ENCODE assay signal across 15 mouse cellular contexts in the genomic region with DNA sequence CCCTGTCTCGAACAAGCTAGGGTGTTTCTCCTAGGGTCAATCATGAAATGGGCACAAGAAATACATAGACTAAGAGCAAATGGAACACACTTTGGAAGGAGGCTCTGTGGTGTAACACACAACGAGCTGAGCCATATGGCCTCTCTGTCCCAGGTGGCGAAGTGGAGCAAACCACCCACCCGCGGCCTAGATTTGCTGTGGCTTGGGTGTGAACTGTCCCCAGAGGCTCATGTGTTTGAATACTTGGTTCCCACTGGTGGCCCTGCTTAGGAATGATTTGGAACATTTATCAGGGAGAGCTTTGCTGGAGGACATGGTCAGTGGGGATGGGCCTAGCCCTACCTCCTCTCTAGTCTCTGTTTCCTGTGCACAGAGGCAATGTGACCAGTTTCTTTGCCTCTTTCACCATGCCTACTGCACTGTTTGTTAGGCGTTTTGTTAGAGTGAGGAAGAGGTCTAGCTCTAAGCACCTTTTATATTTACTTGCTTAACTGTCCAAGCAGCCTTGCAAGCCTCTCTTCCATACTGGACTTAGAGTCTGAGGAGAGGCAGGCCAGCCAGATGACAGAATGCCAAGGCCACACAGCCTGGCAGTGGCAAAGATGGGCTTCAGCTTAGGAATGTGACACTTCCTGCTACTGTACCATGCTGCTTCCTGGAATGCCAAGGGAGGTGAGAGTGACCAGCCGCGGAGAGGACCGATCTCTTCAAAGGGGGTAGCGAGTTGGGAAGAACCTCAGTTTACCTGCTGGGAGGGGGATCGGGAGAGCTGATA.
DNase-seq lines count a peak whose midpoint lies in the region; ATAC-seq lines count a peak whose summit lies in the region.
"Had no signal": no experiment of that assay in that cellular context is flagged by ENCODE, and none has a peak within 500 bp of the region (broad histone marks: within the 10 kb centered on the region; RNA-seq: fewer than 3 reads in every experiment).

No protein-coding gene starts in this region.

- peak; percentile 19 for DNase-seq in lung, postnatal 10 days
- DNase-seq in lung, postnatal 25 days (ENCODE audit: low spot score): no peak
- DNase-seq in brain, adult 2 months (ENCODE audit: low read depth, low spot score): peak; percentile 77
- DNase-seq in cerebellum, adult 9-11 months: peak; percentile 71
- peak; percentile 44 to 50 for DNase-seq in right cerebral cortex, postnatal 10 days (ENCODE audit: low spot score in 2 of 2)
- DNase-seq in forebrain, embryonic 11.5 days (ENCODE audit: low spot score): no peak
- no peak for DNase-seq in heart, adult 8-10 months (ENCODE audit: low spot score)
- DNase-seq: heart, adult 2 months; heart, postnatal 14 days; kidney, adult 9 months; lung, embryonic 14.5 days; thymus, adult 18-20 months had no signal

- H3K4me1 ChIP-seq in forebrain, embryonic 11.5 days (replicated peaks; ENCODE audit: control insufficient read depth, insufficient read depth, low read length): no peaks in the 10 kb centered on the region
- H3K4me1 ChIP-seq: neural tube, embryonic 12.5 days had no signal

- H3K27me3 ChIP-seq in forebrain, embryonic 11.5 days (ENCODE audit: control insufficient read depth, insufficient read depth, low read length): no peaks in the 10 kb centered on the region
- H3K27me3 ChIP-seq: neural tube, embryonic 12.5 days had no signal

- no peak overlapping the region for H3K27ac ChIP-seq in forebrain, embryonic 11.5 days (ENCODE audit: low read depth, low read length)
- H3K27ac ChIP-seq: heart, adult 2 months; hindbrain, postnatal 0 days; neural tube, embryonic 12.5 days had no signal

- no peak for ATAC-seq in forebrain, embryonic 11.5 days (replicated peaks; ENCODE audit: low FRiP score)
- ATAC-seq: activated CD4-positive, CD25-positive, alpha-beta regulatory T cell, adult 4 months; hindbrain, postnatal 0 days had no signal

- WGBS in forebrain, embryonic 11.5 days: 86% methylated on average over 11 of the region's 11 CpGs

- H3K9ac ChIP-seq in forebrain, embryonic 11.5 days (ENCODE audit: low read length): no peak overlapping the region
- H3K9ac ChIP-seq: lung, embryonic 14.5 days; neural tube, embryonic 12.5 days had no signal

- H3K4me2 ChIP-seq in forebrain, embryonic 11.5 days (ENCODE audit: low read depth, low read length, severe bottlenecking): no peak overlapping the region
- H3K4me2 ChIP-seq: lung, embryonic 14.5 days; neural tube, embryonic 12.5 days had no signal

- no peaks in the 10 kb centered on the region for H3K9me3 ChIP-seq in forebrain, embryonic 11.5 days (ENCODE audit: control insufficient read depth, low read length)
- H3K9me3 ChIP-seq: neural tube, embryonic 12.5 days had no signal

- no peak overlapping the region for H3K4me3 ChIP-seq in forebrain, embryonic 11.5 days (ENCODE audit: low read depth, low read length)
- H3K4me3 ChIP-seq: heart, adult 2 months; neural tube, embryonic 12.5 days had no signal

- H3K36me3 ChIP-seq in forebrain, embryonic 11.5 days (ENCODE audit: control insufficient read depth, insufficient read depth, low read length): no peaks in the 10 kb centered on the region
- H3K36me3 ChIP-seq: neural tube, embryonic 12.5 days had no signal

Comparison
In these comparisons a context has a peak if more than half of its experiments do, and no peak if none do; other contexts are left out.
1. DNase-seq: peak in lung, postnatal 10 days (single experiment), brain, adult 2 months (single experiment), cerebellum, adult 9-11 months (single experiment) and right cerebral cortex, postnatal 10 days (2 of 2); none in lung, postnatal 25 days (single experiment), forebrain, embryonic 11.5 days (single experiment) and heart, adult 8-10 months (single experiment).